Mouse (Mus musculus) gastrocnemius, postnatal 10 days (tissue): ENCODE measurements around the gene Parp11. TPM values are rescaled to one million over a fixed set of nuclear protein-coding genes. Genes with fewer than 3 reads are reported as not detected.

Source experiments
- DNase-seq: peaks from one replicate; pipeline ENCODE4 v3.0.0; 2021; ENCODE audit warnings: mixed read lengths
- total RNA-seq, 2 experiments: library from RNA; stranded (reverse); gene quantifications; 2 replicates each; pipeline ENCODE4 v1.2.3; 2021

Parp11 gene
- total RNA-seq, 2 experiments from 2014 or later: 7.6 to 9.2 TPM

GRCm38 (mm10) chr6:127448869-127449268 lies 2.2 kb downstream of the Parp11 start:
- DNase-seq: no peak

GRCm38 (mm10) chr6:127449531-127450422 lies 3.1 kb downstream of the Parp11 start:
- no peak for DNase-seq

GRCm38 (mm10) chr6:127453407-127454343 lies 7.0 kb downstream of the Parp11 start:
- peak; percentile 92 for DNase-seq

- no peak for DNase-seq
Observed at GRCm38 (mm10) chr6:127454344-127454707, 7.7 kb downstream of the Parp11 start.

- DNase-seq: no peak
Observed at GRCm38 (mm10) chr6:127454809-127455208, 8.2 kb downstream of the Parp11 start.

GRCm38 (mm10) chr6:127455440-127455839 lies 8.8 kb downstream of the Parp11 start:
- DNase-seq: no peak

- no peak for DNase-seq
Observed at GRCm38 (mm10) chr6:127456769-127457168, 10.1 kb downstream of the Parp11 start.

GRCm38 (mm10) chr6:127459776-127460175 lies 13.1 kb downstream of the Parp11 start:
- no peak for DNase-seq

GRCm38 (mm10) chr6:127461491-127461890 lies 14.9 kb downstream of the Parp11 start:
- no peak for DNase-seq

- no peak for DNase-seq
Observed at GRCm38 (mm10) chr6:127462251-127462650, 15.6 kb downstream of the Parp11 start.

- DNase-seq: no peak
Observed at GRCm38 (mm10) chr6:127463273-127464001, 16.8 kb downstream of the Parp11 start.

- DNase-seq: no peak
Observed at GRCm38 (mm10) chr6:127464523-127464922, 17.9 kb downstream of the Parp11 start.

- no peak for DNase-seq
Observed at GRCm38 (mm10) chr6:127466749-127467310, 20.2 kb downstream of the Parp11 start.

GRCm38 (mm10) chr6:127472078-127472477 lies 25.4 kb downstream of the Parp11 start:
- no peak for DNase-seq

GRCm38 (mm10) chr6:127473961-127474360 lies 27.3 kb downstream of the Parp11 start:
- DNase-seq: no peak

GRCm38 (mm10) chr6:127475231-127475630 lies 28.6 kb downstream of the Parp11 start:
- no peak for DNase-seq

- no peak for DNase-seq
Observed at GRCm38 (mm10) chr6:127491046-127491445, 44.4 kb downstream of the Parp11 start.

GRCm38 (mm10) chr6:127492561-127492960 lies 45.9 kb downstream of the Parp11 start:
- no peak for DNase-seq

GRCm38 (mm10) chr6:127493750-127494149 lies 47.1 kb downstream of the Parp11 start:
- DNase-seq: no peak

- no peak for DNase-seq
Observed at GRCm38 (mm10) chr6:127494357-127494756, 47.7 kb downstream of the Parp11 start.

- DNase-seq: no peak
Observed at GRCm38 (mm10) chr6:127495251-127495650, 48.6 kb downstream of the Parp11 start.

GRCm38 (mm10) chr6:127495876-127496275 lies 49.2 kb downstream of the Parp11 start:
- DNase-seq: no peak
